Mouse (Mus musculus): Measurements from ENCODE around the gene Ptprs. TPM values are rescaled to one million over a fixed set of nuclear protein-coding genes. Genes with fewer than 3 reads are reported as not detected.

The Ptprs gene
- polyA plus RNA-seq, 1 experiment, result 57.5 TPM

- H3K27me3 ChIP-seq (ENCODE audit: control insufficient read depth, insufficient read depth, low read length), result no peaks in the 10 kb centered on the region
- peaks cover 2% of the 10 kb centered on the region; the same call in 1 of the 2 replicates for H3K36me3 ChIP-seq (ENCODE audit: control insufficient read depth, insufficient read depth, low read length)
- WGBS, result 68% methylated on average over 8 of the region's 8 CpGs
- no peak overlapping the region for H3K4me3 ChIP-seq (ENCODE audit: extremely low read depth, insufficient read depth, insufficient read length)
- DNase-seq (ENCODE audit: low read depth in 1 of 2, low spot score in 2 of 2), result no peak
- no peak for TF ChIP-seq CTCF (IDR thresholded peaks at IDR 0.05; ENCODE audit: extremely low read depth, insufficient read depth, insufficient read length, insufficient replicate concordance)
- no peak for TF ChIP-seq POLR2A (IDR thresholded peaks at IDR 0.05; ENCODE audit: low read depth, low read length)
- no peak overlapping the region for H3K27ac ChIP-seq (ENCODE audit: insufficient read depth, low read length)
- H3K4me1 ChIP-seq (ENCODE audit: control insufficient read depth, insufficient read depth, insufficient read length), result no peaks in the 10 kb centered on the region
Measured at GRCm38 (mm10) chr17:56407379-56407778, 68.9 kb downstream of the Ptprs start.

- Histone ChIP-seq H3K27me3 (ENCODE audit: control insufficient read depth, insufficient read depth, low read length) (no peaks in the 10 kb centered on the region), H3K27ac (ENCODE audit: insufficient read depth, low read length) (no peak overlapping the region), H3K4me1 (ENCODE audit: control insufficient read depth, insufficient read depth, insufficient read length) (no peaks in the 10 kb centered on the region), H3K4me3 (ENCODE audit: extremely low read depth, insufficient read depth, insufficient read length) (no peak overlapping the region), H3K36me3 (ENCODE audit: control insufficient read depth, insufficient read depth, low read length) (peaks cover 5% of the 10 kb centered on the region)
- no peak for TF ChIP-seq CTCF (IDR thresholded peaks at IDR 0.05; ENCODE audit: extremely low read depth, insufficient read depth, insufficient read length, insufficient replicate concordance)
- no peak for TF ChIP-seq POLR2A (IDR thresholded peaks at IDR 0.05; ENCODE audit: low read depth, low read length)
- DNase-seq (ENCODE audit: low read depth in 1 of 2, low spot score in 2 of 2), result no peak
- 93% methylated on average over 4 of the region's 4 CpGs for WGBS
Measured at GRCm38 (mm10) chr17:56406878-56407277, 69.4 kb downstream of the Ptprs start.

GRCm38 (mm10) chr17:56405856-56406840, 70.1 kb downstream of the Ptprs start:
- no peak for TF ChIP-seq CTCF (IDR thresholded peaks at IDR 0.05; ENCODE audit: extremely low read depth, insufficient read depth, insufficient read length, insufficient replicate concordance)
- TF ChIP-seq POLR2A (IDR thresholded peaks at IDR 0.05; ENCODE audit: low read depth, low read length), result no peak
- no peak for DNase-seq (ENCODE audit: low read depth in 1 of 2, low spot score in 2 of 2)
- H3K27me3 ChIP-seq (ENCODE audit: control insufficient read depth, insufficient read depth, low read length), result no peaks in the 10 kb centered on the region
- no peaks in the 10 kb centered on the region for H3K4me1 ChIP-seq (ENCODE audit: control insufficient read depth, insufficient read depth, insufficient read length)
- H3K36me3 ChIP-seq (ENCODE audit: control insufficient read depth, insufficient read depth, low read length), result peaks cover 12% of the 10 kb centered on the region
- 71% methylated on average over 14 of the region's 14 CpGs for WGBS
- no peak overlapping the region for H3K4me3 ChIP-seq (ENCODE audit: extremely low read depth, insufficient read depth, insufficient read length)
- H3K27ac ChIP-seq (ENCODE audit: insufficient read depth, low read length), result no peak overlapping the region

DNA sequence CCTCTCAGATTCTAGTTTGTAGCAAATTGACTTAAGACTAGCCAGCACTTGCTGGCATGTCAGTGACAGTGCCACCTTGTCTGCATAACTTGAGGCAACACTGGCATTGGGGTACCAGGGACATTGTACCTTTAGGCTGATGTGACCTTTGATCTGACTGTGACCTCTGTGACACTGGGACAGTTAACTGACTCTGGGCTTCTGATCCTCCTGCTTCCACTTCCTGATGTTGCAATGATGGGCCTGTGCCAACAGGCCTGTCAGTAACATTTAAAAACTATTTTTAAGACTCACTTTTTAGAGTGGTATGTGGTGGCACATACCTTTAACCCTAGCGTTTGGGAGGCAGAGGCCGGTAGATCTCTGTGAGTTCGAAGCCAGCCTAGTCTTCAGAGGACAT, 70.9 kb downstream of the Ptprs start:
- no peaks in the 10 kb centered on the region for H3K27me3 ChIP-seq (ENCODE audit: control insufficient read depth, insufficient read depth, low read length)
- DNase-seq (ENCODE audit: low read depth in 1 of 2, low spot score in 2 of 2), result no peak
- H3K4me1 ChIP-seq (ENCODE audit: control insufficient read depth, insufficient read depth, insufficient read length), result no peaks in the 10 kb centered on the region
- TF ChIP-seq CTCF (IDR thresholded peaks at IDR 0.05; ENCODE audit: extremely low read depth, insufficient read depth, insufficient read length, insufficient replicate concordance) (no peak), POLR2A (IDR thresholded peaks at IDR 0.05; ENCODE audit: low read depth, low read length) (no peak)
- H3K27ac ChIP-seq (ENCODE audit: insufficient read depth, low read length), result no peak overlapping the region
- H3K36me3 ChIP-seq (ENCODE audit: control insufficient read depth, insufficient read depth, low read length), result peaks cover 17% of the 10 kb centered on the region
- WGBS, result 82% methylated on average over 3 of the region's 3 CpGs
- H3K4me3 ChIP-seq (ENCODE audit: extremely low read depth, insufficient read depth, insufficient read length), result no peak overlapping the region

DNA sequence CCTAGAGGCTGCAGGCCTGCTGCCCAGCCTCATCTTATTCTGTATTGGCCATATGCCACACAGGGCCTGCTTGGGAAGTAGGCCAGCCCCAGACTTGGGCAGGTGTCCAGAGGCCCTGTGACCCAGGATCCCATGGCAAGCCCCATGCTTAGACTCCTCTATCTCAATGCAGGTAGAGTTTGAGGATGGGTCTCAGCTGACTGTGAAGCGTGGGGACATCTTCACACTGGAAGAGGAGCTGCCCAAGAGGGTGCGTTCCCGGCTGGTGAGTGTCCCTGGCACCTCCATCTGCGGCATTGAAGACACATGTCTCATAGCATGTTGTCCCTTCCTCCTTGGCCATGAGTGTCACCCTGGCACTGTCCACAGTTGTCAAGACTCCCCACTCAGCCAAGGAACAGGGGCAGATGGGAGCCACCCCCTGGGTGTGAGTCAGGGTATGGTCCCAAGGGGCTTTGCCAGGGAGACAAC, 75.2 kb downstream of the Ptprs start:
- H3K36me3 ChIP-seq (ENCODE audit: control insufficient read depth, insufficient read depth, low read length), result peaks cover 45% of the 10 kb centered on the region
- no peak overlapping the region for H3K4me3 ChIP-seq (ENCODE audit: extremely low read depth, insufficient read depth, insufficient read length)
- TF ChIP-seq CTCF (IDR thresholded peaks at IDR 0.05; ENCODE audit: extremely low read depth, insufficient read depth, insufficient read length, insufficient replicate concordance) (no peak), POLR2A (IDR thresholded peaks at IDR 0.05; ENCODE audit: low read depth, low read length) (no peak)
- no peak for DNase-seq (ENCODE audit: low read depth in 1 of 2, low spot score in 2 of 2)
- 88% methylated on average over 4 of the region's 4 CpGs for WGBS
- no peak overlapping the region for H3K27ac ChIP-seq (ENCODE audit: insufficient read depth, low read length)
- no peaks in the 10 kb centered on the region for H3K4me1 ChIP-seq (ENCODE audit: control insufficient read depth, insufficient read depth, insufficient read length)
- H3K27me3 ChIP-seq (ENCODE audit: control insufficient read depth, insufficient read depth, low read length), result no peaks in the 10 kb centered on the region

DNA sequence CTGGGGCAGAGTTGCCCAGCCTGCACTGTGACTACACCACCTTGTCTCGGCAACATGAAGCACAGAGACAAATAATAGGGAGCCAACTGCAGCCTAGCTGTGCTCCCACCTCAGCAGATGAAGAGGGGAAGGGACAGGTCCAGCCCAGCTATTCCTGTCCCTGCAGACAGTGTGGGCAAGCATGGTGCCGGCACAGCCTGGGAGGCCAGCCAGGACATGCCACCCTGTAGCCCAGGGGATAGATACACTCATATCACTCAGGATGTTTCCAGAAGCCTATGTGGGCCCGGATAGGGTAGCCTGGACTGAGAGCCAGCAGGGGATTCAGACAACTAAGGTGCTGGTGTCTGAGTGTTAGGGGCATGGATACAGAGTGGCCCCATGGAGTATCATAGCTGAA, 76.1 kb downstream of the Ptprs start:
- no peak for DNase-seq (ENCODE audit: low read depth in 1 of 2, low spot score in 2 of 2)
- WGBS, result 92% methylated on average over 3 of the region's 3 CpGs
- Histone ChIP-seq H3K27me3 (ENCODE audit: control insufficient read depth, insufficient read depth, low read length) (no peaks in the 10 kb centered on the region), H3K4me1 (ENCODE audit: control insufficient read depth, insufficient read depth, insufficient read length) (no peaks in the 10 kb centered on the region), H3K4me3 (ENCODE audit: extremely low read depth, insufficient read depth, insufficient read length) (no peak overlapping the region), H3K36me3 (ENCODE audit: control insufficient read depth, insufficient read depth, low read length) (peaks cover 45% of the 10 kb centered on the region), H3K27ac (ENCODE audit: insufficient read depth, low read length) (no peak overlapping the region)
- TF ChIP-seq POLR2A (IDR thresholded peaks at IDR 0.05; ENCODE audit: low read depth, low read length) (no peak), CTCF (IDR thresholded peaks at IDR 0.05; ENCODE audit: extremely low read depth, insufficient read depth, insufficient read length, insufficient replicate concordance) (no peak)

- Histone ChIP-seq H3K27me3 (ENCODE audit: control insufficient read depth, insufficient read depth, low read length) (no peaks in the 10 kb centered on the region), H3K36me3 (ENCODE audit: control insufficient read depth, insufficient read depth, low read length) (peaks cover 38% of the 10 kb centered on the region), H3K4me3 (ENCODE audit: extremely low read depth, insufficient read depth, insufficient read length) (no peak overlapping the region), H3K4me1 (ENCODE audit: control insufficient read depth, insufficient read depth, insufficient read length) (no peaks in the 10 kb centered on the region), H3K27ac (ENCODE audit: insufficient read depth, low read length) (no peak overlapping the region)
- WGBS, result 93% methylated on average over 6 of the region's 6 CpGs
- TF ChIP-seq CTCF (IDR thresholded peaks at IDR 0.05; ENCODE audit: extremely low read depth, insufficient read depth, insufficient read length, insufficient replicate concordance) (no peak), POLR2A (IDR thresholded peaks at IDR 0.05; ENCODE audit: low read depth, low read length) (no peak)
- DNase-seq (ENCODE audit: low read depth in 1 of 2, low spot score in 2 of 2), result no peak
Measured at GRCm38 (mm10) chr17:56396051-56396450, 80.2 kb downstream of the Ptprs start.

All from spleen, adult 2 months (tissue).